Mouse (Mus musculus): Measurements from ENCODE around the gene Il4i1. TPM values are rescaled to one million over a fixed set of nuclear protein-coding genes. Genes with fewer than 3 reads are reported as not detected.
A peak's percentile ranks its signal among the peaks of the same experiment; 100 is the strongest.

Il4i1 gene
- polyA plus RNA-seq, 1 experiment from 2014 or later, result 0.52 TPM

- H3K27ac ChIP-seq (replicated peaks; ENCODE audit: low read depth, low read length), result no peak overlapping the region
- H3K9ac ChIP-seq (replicated peaks; ENCODE audit: low read length), result no peak overlapping the region
- no peaks in the 10 kb centered on the region for H3K9me3 ChIP-seq (replicated peaks; ENCODE audit: control insufficient read depth, low read length)
- DNase-seq (ENCODE audit: low spot score), result no peak
- no peak overlapping the region for H3K4me3 ChIP-seq (ENCODE audit: low read depth, low read length)
- no peaks in the 10 kb centered on the region for H3K36me3 ChIP-seq (replicated peaks; ENCODE audit: control insufficient read depth, insufficient read depth, low read depth, low read length)
- WGBS, result 79% methylated on average over 3 of the region's 3 CpGs
- H3K27me3 ChIP-seq (ENCODE audit: control insufficient read depth, insufficient read depth, low read length), result no peaks in the 10 kb centered on the region
- no peak overlapping the region for H3K4me2 ChIP-seq (ENCODE audit: low read depth, low read length)
- H3K4me1 ChIP-seq (ENCODE audit: control insufficient read depth, insufficient read depth, low read length), result peaks cover 9% of the 10 kb centered on the region; the same call in 1 of the 2 replicates
- ATAC-seq (replicated peaks; ENCODE audit: insufficient number of reproducible peaks, low FRiP score, low TSS enrichment, low read depth), result no peak
Measured at GRCm38 (mm10) chr7:44820525-44820924, 4.3 kb downstream of the Il4i1 start.

DNA sequence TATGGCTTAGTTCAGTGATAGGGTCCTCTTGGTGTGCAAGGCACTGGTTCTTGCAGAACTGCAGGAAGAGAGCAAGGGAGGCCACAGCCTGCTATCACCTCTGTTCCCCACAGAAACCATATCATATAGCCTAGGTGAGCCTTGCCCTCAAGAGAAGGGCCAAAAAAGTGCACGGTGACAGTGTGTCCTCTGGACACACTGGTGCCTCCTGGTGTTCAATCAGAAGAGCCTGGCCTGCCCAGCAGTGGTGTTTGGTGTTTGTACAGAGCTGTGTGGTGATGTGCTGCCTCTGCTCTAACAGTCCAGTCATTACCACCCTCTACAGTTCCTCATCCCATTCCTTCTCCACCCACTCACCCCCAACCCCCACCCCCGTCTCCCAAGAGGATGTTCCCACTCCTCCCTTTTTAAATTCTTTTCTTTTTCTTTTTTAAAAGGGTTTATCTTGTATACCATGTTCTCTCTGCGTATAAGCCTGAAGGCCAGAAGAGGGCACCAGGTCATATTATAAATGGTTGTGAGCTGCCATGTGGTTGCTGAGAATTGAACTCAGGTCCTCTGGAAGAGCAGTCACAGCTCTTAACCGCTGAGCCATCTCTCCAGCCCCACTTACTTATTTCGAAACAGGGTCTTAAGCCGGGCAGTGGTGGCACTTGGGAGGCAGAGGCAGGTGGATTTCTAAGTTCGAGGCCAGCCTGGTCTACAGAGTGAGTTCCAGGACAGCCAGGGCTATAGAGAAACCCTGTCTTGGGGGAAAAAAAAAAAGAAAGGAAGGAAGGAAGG, 5.7 kb downstream of the Il4i1 start:
- no peaks in the 10 kb centered on the region for H3K9me3 ChIP-seq (replicated peaks; ENCODE audit: control insufficient read depth, low read length)
- H3K4me1 ChIP-seq (ENCODE audit: control insufficient read depth, insufficient read depth, low read length), result peaks cover 9% of the 10 kb centered on the region; the same call in 1 of the 2 replicates
- H3K4me3 ChIP-seq (ENCODE audit: low read depth, low read length), result no peak overlapping the region
- DNase-seq (ENCODE audit: low spot score) (no peak), ATAC-seq (replicated peaks; ENCODE audit: insufficient number of reproducible peaks, low FRiP score, low TSS enrichment, low read depth) (no peak)
- 86% methylated on average over 7 of the region's 7 CpGs for WGBS
- H3K36me3 ChIP-seq (replicated peaks; ENCODE audit: control insufficient read depth, insufficient read depth, low read depth, low read length), result no peaks in the 10 kb centered on the region
- no peak overlapping the region for H3K9ac ChIP-seq (replicated peaks; ENCODE audit: low read length)
- no peaks in the 10 kb centered on the region for H3K27me3 ChIP-seq (ENCODE audit: control insufficient read depth, insufficient read depth, low read length)
- no peak overlapping the region for H3K4me2 ChIP-seq (ENCODE audit: low read depth, low read length)
- no peak overlapping the region for H3K27ac ChIP-seq (replicated peaks; ENCODE audit: low read depth, low read length)

GRCm38 (mm10) chr7:44823409-44823808, 7.2 kb downstream of the Il4i1 start:
- Histone ChIP-seq H3K4me1 (ENCODE audit: control insufficient read depth, insufficient read depth, low read length) (0 out of 2 replicates have a peak, but pooled peaks cover 3% of the 10 kb centered on the region), H3K9ac (replicated peaks; ENCODE audit: low read length) (no peak overlapping the region), H3K9me3 (replicated peaks; ENCODE audit: control insufficient read depth, low read length) (no peaks in the 10 kb centered on the region), H3K36me3 (replicated peaks; ENCODE audit: control insufficient read depth, insufficient read depth, low read depth, low read length) (no peaks in the 10 kb centered on the region), H3K27ac (replicated peaks; ENCODE audit: low read depth, low read length) (no peak overlapping the region), H3K4me3 (ENCODE audit: low read depth, low read length) (no peak overlapping the region), H3K4me2 (ENCODE audit: low read depth, low read length) (no peak overlapping the region), H3K27me3 (ENCODE audit: control insufficient read depth, insufficient read depth, low read length) (no peaks in the 10 kb centered on the region)
- ATAC-seq (replicated peaks; ENCODE audit: insufficient number of reproducible peaks, low FRiP score, low TSS enrichment, low read depth) (no peak), DNase-seq (ENCODE audit: low spot score) (no peak)
- WGBS, result 42% methylated on average over 7 of the region's 7 CpGs

DNA sequence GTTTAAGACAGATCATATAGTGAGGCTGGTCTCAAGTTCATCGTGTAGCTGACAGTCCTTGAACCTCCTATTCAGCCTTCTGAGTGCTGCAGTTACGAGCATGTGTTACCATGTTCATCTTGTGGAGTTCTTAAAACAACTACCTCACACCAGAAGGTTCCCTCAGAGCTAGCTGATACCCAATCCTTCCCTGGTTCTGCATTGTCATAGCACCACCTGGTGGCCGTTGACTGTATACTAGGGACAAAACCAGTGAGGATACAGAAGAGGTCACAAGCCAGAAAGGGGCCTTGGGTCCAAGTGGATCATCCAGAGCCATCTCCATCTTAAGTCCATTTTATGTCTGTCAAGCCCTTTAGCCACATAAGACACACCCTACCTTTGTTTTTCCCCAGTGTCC, 8.7 kb downstream of the Il4i1 start:
- Histone ChIP-seq H3K4me1 (ENCODE audit: control insufficient read depth, insufficient read depth, low read length) (no peaks in the 10 kb centered on the region), H3K27me3 (ENCODE audit: control insufficient read depth, insufficient read depth, low read length) (no peaks in the 10 kb centered on the region), H3K36me3 (replicated peaks; ENCODE audit: control insufficient read depth, insufficient read depth, low read depth, low read length) (peaks cover 14% of the 10 kb centered on the region), H3K9me3 (replicated peaks; ENCODE audit: control insufficient read depth, low read length) (no peaks in the 10 kb centered on the region), H3K9ac (replicated peaks; ENCODE audit: low read length) (no peak overlapping the region), H3K27ac (replicated peaks; ENCODE audit: low read depth, low read length) (no peak overlapping the region), H3K4me3 (ENCODE audit: low read depth, low read length) (no peak overlapping the region), H3K4me2 (ENCODE audit: low read depth, low read length) (no peak overlapping the region)
- no peak for ATAC-seq (replicated peaks; ENCODE audit: insufficient number of reproducible peaks, low FRiP score, low TSS enrichment, low read depth)
- DNase-seq (ENCODE audit: low spot score), result peak; percentile 83
- 29% methylated on average over 3 of the region's 3 CpGs for WGBS

DNA sequence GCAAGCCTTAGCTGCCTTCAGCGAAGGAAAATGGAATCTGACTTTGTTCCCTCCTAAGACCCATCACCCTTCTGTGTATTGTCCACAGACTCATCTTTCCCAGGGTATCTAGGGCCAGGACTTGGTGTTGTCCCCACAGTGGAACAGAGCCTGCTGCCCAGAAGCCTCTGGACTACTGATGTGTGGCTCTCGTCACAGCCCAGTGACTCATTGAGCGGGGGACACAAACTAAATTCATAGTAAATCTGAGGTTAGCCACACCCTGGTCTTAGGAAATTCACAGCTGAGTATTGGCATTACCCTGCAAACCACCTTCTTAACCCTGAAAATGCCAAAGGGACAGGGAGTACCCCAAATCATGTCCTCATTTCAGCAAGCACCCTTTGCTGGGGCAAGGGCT, 10.6 kb downstream of the Il4i1 start:
- Histone ChIP-seq H3K27me3 (ENCODE audit: control insufficient read depth, insufficient read depth, low read length) (no peaks in the 10 kb centered on the region), H3K36me3 (replicated peaks; ENCODE audit: control insufficient read depth, insufficient read depth, low read depth, low read length) (peaks cover 28% of the 10 kb centered on the region), H3K4me3 (ENCODE audit: low read depth, low read length) (no peak overlapping the region), H3K9me3 (replicated peaks; ENCODE audit: control insufficient read depth, low read length) (no peaks in the 10 kb centered on the region), H3K9ac (replicated peaks; ENCODE audit: low read length) (no peak overlapping the region), H3K4me1 (ENCODE audit: control insufficient read depth, insufficient read depth, low read length) (no peaks in the 10 kb centered on the region), H3K4me2 (ENCODE audit: low read depth, low read length) (no peak overlapping the region), H3K27ac (replicated peaks; ENCODE audit: low read depth, low read length) (no peak overlapping the region)
- WGBS, result 81% methylated on average over 3 of the region's 3 CpGs
- no peak for DNase-seq (ENCODE audit: low spot score)
- ATAC-seq (replicated peaks; ENCODE audit: insufficient number of reproducible peaks, low FRiP score, low TSS enrichment, low read depth), result no peak

DNA sequence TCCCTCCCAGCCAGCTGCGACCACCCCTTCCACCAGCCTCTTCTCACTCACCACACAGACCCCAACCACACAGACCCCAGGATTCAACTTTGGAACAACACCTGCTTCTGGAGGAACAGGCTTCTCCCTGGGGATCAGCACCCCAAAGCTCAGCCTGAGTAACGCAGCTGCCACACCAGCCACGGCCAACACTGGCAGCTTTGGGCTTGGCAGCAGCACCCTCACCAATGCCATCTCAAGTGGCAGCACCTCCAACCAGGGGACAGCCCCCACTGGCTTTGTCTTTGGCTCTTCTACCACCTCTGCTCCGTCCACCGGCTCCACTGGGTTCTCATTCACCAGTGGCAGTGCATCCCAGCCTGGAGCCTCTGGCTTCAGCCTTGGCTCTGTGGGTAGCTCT, 12.5 kb downstream of the Il4i1 start:
- 92% methylated on average over 5 of the region's 5 CpGs for WGBS
- ATAC-seq (replicated peaks; ENCODE audit: insufficient number of reproducible peaks, low FRiP score, low TSS enrichment, low read depth) (no peak), DNase-seq (ENCODE audit: low spot score) (no peak)
- no peaks in the 10 kb centered on the region for H3K27me3 ChIP-seq (ENCODE audit: control insufficient read depth, insufficient read depth, low read length)
- H3K4me2 ChIP-seq (ENCODE audit: low read depth, low read length), result no peak overlapping the region
- no peak overlapping the region for H3K4me3 ChIP-seq (ENCODE audit: low read depth, low read length)
- H3K9me3 ChIP-seq (replicated peaks; ENCODE audit: control insufficient read depth, low read length), result no peaks in the 10 kb centered on the region
- no peaks in the 10 kb centered on the region for H3K4me1 ChIP-seq (ENCODE audit: control insufficient read depth, insufficient read depth, low read length)
- H3K36me3 ChIP-seq (replicated peaks; ENCODE audit: control insufficient read depth, insufficient read depth, low read depth, low read length), result peaks cover 28% of the 10 kb centered on the region
- H3K9ac ChIP-seq (replicated peaks; ENCODE audit: low read length), result no peak overlapping the region
- H3K27ac ChIP-seq (replicated peaks; ENCODE audit: low read depth, low read length), result no peak overlapping the region

- DNase-seq (ENCODE audit: low spot score) (no peak), ATAC-seq (replicated peaks; ENCODE audit: insufficient number of reproducible peaks, low FRiP score, low TSS enrichment, low read depth) (no peak)
- H3K4me1 ChIP-seq (ENCODE audit: control insufficient read depth, insufficient read depth, low read length), result no peaks in the 10 kb centered on the region
- no peaks in the 10 kb centered on the region for H3K27me3 ChIP-seq (ENCODE audit: control insufficient read depth, insufficient read depth, low read length)
- no peak overlapping the region for H3K27ac ChIP-seq (replicated peaks; ENCODE audit: low read depth, low read length)
- no peak overlapping the region for H3K4me3 ChIP-seq (ENCODE audit: low read depth, low read length)
- H3K4me2 ChIP-seq (ENCODE audit: low read depth, low read length), result no peak overlapping the region
- no peaks in the 10 kb centered on the region for H3K9me3 ChIP-seq (replicated peaks; ENCODE audit: control insufficient read depth, low read length)
- peaks cover 28% of the 10 kb centered on the region for H3K36me3 ChIP-seq (replicated peaks; ENCODE audit: control insufficient read depth, insufficient read depth, low read depth, low read length)
- WGBS, result 81% methylated on average over 4 of the region's 4 CpGs
- H3K9ac ChIP-seq (replicated peaks; ENCODE audit: low read length), result no peak overlapping the region
Measured at GRCm38 (mm10) chr7:44832763-44833162, 16.6 kb downstream of the Il4i1 start.

DNA sequence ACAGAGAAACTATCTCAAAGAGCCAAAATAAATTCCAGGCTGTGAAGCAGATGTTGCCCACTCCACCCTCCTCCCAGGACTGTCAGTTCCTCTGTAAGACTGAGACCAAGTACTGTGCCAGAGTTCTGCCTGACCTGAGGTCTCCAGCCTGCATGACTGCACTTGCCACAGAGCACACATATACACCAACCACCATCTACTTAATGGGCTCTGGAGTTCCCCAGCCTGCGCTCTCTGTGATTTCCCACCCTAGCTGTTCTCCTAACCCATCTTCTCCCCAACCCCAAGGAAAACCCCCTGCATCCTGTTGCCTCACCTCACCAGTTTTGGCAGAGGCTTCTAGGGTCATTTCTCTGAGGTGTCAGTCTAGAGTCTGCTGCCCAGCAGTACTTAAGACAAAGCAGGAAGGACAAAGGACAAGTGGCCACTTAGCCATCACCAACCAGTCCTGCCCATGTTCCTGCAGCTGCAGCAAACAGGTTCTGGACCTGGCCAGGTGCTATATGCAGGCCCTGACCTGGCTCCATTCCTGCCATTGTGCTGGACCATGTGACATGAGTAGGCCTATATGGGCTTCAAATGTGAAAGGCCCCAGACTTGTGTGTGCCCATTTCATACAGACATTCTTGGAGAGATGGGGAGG, 19.3 kb downstream of the Il4i1 start:
- no peak overlapping the region for H3K27ac ChIP-seq (replicated peaks; ENCODE audit: low read depth, low read length)
- H3K9me3 ChIP-seq (replicated peaks; ENCODE audit: control insufficient read depth, low read length), result no peaks in the 10 kb centered on the region
- no peak overlapping the region for H3K4me3 ChIP-seq (ENCODE audit: low read depth, low read length)
- WGBS, result 100% methylated on average over 1 of the region's 1 CpGs
- H3K27me3 ChIP-seq (ENCODE audit: control insufficient read depth, insufficient read depth, low read length), result peaks cover 6% of the 10 kb centered on the region
- peaks cover 5% of the 10 kb centered on the region; the same call in 1 of the 2 replicates for H3K4me1 ChIP-seq (ENCODE audit: control insufficient read depth, insufficient read depth, low read length)
- peaks cover 8% of the 10 kb centered on the region; the same call in 1 of the 2 replicates for H3K36me3 ChIP-seq (replicated peaks; ENCODE audit: control insufficient read depth, insufficient read depth, low read depth, low read length)
- no peak overlapping the region for H3K4me2 ChIP-seq (ENCODE audit: low read depth, low read length)
- no peak overlapping the region for H3K9ac ChIP-seq (replicated peaks; ENCODE audit: low read length)
- ATAC-seq (replicated peaks; ENCODE audit: insufficient number of reproducible peaks, low FRiP score, low TSS enrichment, low read depth), result no peak
- DNase-seq (ENCODE audit: low spot score), result no peak
